Mouse (Mus musculus) small intestine, adult 2 months (tissue): ENCODE data around the gene Snrnp35.

Source experiments
- CTCF ChIP-seq: fragments of 200-500 bp; IDR thresholded peaks from 2 replicates; pipeline ENCODE4 v1.5.1; 2012; ENCODE audit warnings: low read depth, mild to moderate bottlenecking, control low read depth, inconsistent platforms, low read length, moderate library complexity, mixed read lengths; ENCODE audit not compliant: insufficient replicate concordance, insufficient read length; ENCODE audit errors: extremely low read depth
- POLR2A ChIP-seq: fragments of 200-500 bp; IDR thresholded peaks from 2 replicates; pipeline ENCODE4 v1.6.1; 2012; ENCODE audit warnings: low read depth, mild to moderate bottlenecking, control low read depth, inconsistent platforms, low read length, moderate library complexity

DNA sequence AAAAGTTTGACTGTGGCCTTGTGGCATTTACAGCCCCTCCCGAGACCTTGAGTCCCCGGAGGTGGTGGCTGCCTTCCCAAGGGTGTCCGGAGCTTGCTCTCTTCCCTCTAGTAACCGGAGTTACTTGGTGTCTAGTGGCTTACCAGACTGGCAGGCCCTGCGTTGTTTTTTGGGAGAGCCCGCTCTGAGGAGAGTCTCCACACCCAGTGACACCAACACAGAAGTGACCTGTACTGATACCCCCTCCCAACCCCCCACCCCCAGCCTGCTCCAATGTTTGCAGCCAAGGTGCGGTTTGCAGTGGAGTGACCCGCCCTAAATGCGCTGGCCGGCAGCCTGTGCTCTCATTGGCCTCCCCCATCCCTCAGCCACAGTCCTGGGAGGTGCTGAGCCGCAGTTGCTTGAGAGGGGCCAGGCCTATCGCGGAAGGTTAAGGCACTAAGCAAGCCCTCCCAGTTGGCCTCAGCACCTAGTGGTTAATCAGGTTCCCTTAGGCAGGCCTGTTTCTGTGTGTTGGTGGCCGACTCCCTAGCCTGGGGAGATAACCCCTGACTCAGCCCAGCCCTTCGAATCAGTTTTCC lies 36.5 kb upstream of the Snrnp35 start:
- TF ChIP-seq POLR2A, result no peak; the same call in 1 of the 2 replicates
- no peak for TF ChIP-seq CTCF
